In the genomic region with DNA sequence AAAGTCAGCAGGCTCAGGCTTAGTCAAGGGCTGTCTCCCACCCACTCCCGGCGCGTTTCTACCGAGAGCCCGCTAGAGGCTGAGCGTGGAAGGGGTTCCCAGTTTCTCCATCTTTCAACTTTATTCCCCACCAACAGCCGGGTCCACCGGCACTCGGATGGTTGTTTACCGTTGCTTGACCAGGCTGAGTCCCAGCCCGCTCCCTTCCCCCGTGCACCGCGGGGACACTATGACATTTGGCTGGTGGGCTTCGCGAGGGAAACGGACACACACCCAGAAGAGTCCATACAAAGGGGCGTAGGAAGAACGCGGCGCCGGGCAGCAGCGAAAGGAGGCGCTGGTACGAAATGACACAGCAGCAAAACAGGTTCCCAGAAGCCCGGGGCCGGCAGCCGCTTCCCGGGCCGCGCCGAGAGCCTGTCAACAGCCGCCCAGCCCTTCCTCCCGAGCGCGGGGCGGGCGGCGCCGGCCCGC, we compare ENCODE assay signal across 8 mouse cellular contexts. TPM values are rescaled to one million over a fixed set of nuclear protein-coding genes. Genes with fewer than 3 reads are reported as not detected.
DNase-seq lines count a peak whose midpoint lies in the region; ATAC-seq and TF ChIP-seq lines count a peak whose summit lies in the region.

No protein-coding gene starts in this region.

- H3K4me1 ChIP-seq in intestine, embryonic 14.5 days (replicated peaks; ENCODE audit: control insufficient read depth, insufficient read depth, low read length): peaks cover 17% of the 10 kb centered on the region
- peaks cover 10% of the 10 kb centered on the region; the same call in 1 of the 2 replicates for H3K4me1 ChIP-seq in liver, adult 2 months (ENCODE audit: control insufficient read depth, insufficient read depth, low read length)
- H3K4me1 ChIP-seq in stomach, embryonic 16.5 days (ENCODE audit: control insufficient read depth, insufficient read depth, low read length): peaks cover 17% of the 10 kb centered on the region

- H3K27ac ChIP-seq in intestine, embryonic 14.5 days (ENCODE audit: low read depth): peak overlapping the region; percentile 64
- no peak overlapping the region for H3K27ac ChIP-seq in liver, adult 2 months (replicated peaks; ENCODE audit: insufficient read depth, low read depth, low read length)
- peak overlapping the region; percentile 83 for H3K27ac ChIP-seq in stomach, embryonic 16.5 days (ENCODE audit: low read length)

- TF ChIP-seq CTCF in liver, adult 2 months (IDR thresholded peaks at IDR 0.05; ENCODE audit: low read depth, low read length): no peak

- H3K27me3 ChIP-seq in intestine, embryonic 14.5 days (replicated peaks; ENCODE audit: control insufficient read depth, insufficient read depth, low read length): no peaks in the 10 kb centered on the region
- H3K27me3 ChIP-seq in liver, adult 2 months (ENCODE audit: control insufficient read depth, insufficient read depth, low read length): no peaks in the 10 kb centered on the region
- no peaks in the 10 kb centered on the region for H3K27me3 ChIP-seq in myocyte (ENCODE audit: control insufficient read depth, insufficient read depth, insufficient read length)
- no peaks in the 10 kb centered on the region for H3K27me3 ChIP-seq in stomach, embryonic 16.5 days (ENCODE audit: control insufficient read depth, insufficient read depth, low read length)

- no peaks in the 10 kb centered on the region for H3K9me3 ChIP-seq in intestine, embryonic 14.5 days (ENCODE audit: control insufficient read depth, low read length)
- no peaks in the 10 kb centered on the region for H3K9me3 ChIP-seq in stomach, embryonic 16.5 days (replicated peaks; ENCODE audit: control insufficient read depth, low read length)

- under 1% methylated on average over 37 of the region's 41 CpGs for WGBS in intestine, embryonic 14.5 days
- WGBS in liver, adult 2 months: 2% methylated on average over 39 of the region's 41 CpGs
- WGBS in stomach, embryonic 16.5 days: 1% methylated on average over 37 of the region's 41 CpGs

- peak overlapping the region; percentile 24 for H3ac ChIP-seq in myocyte (ENCODE audit: control insufficient read depth, insufficient read length)

- TF ChIP-seq POLR2A in liver, adult 2 months (IDR thresholded peaks at IDR 0.05; ENCODE audit: extremely low read depth, insufficient read depth, low read length): no peak
- no peak for TF ChIP-seq POLR2A in myocyte (IDR thresholded peaks at IDR 0.05; ENCODE audit: insufficient read length, low read depth)

- peak overlapping the region; percentile 75 for H3K4me2 ChIP-seq in intestine, embryonic 14.5 days (ENCODE audit: low read length)
- peak overlapping the region; percentile 71 for H3K4me2 ChIP-seq in myocyte (ENCODE audit: low read depth)
- H3K4me2 ChIP-seq in stomach, embryonic 16.5 days (ENCODE audit: low read depth, low read length): peak overlapping the region; percentile 94

- H3K4me3 ChIP-seq in intestine, embryonic 14.5 days (ENCODE audit: low read depth, low read length): peak overlapping the region; percentile 86
- peak overlapping the region; percentile 81 for H3K4me3 ChIP-seq in liver, adult 2 months (ENCODE audit: insufficient read depth, low read depth, low read length)
- peak overlapping the region; percentile 58 for H3K4me3 ChIP-seq in myocyte
- H3K4me3 ChIP-seq in stomach, embryonic 16.5 days (replicated peaks; ENCODE audit: low read length): peak overlapping the region; percentile 88

- DNase-seq in left cerebral cortex, adult 18-20 months (ENCODE audit: low spot score in 2 of 2): peak; percentile 24 to 60
- DNase-seq in left cerebral cortex, adult 11 months (ENCODE audit: low spot score): no peak
- DNase-seq in cerebellum, adult 9-10 months: peak; percentile 33
- peak; percentile 36 to 54 for DNase-seq in frontal cortex, postnatal 10 days (ENCODE audit: low spot score in 2 of 2)
- peak; percentile 75 for DNase-seq in intestine, embryonic 14.5 days (ENCODE audit: low spot score)
- DNase-seq in liver, adult 2 months (ENCODE audit: extremely low read depth, low read depth, low spot score): no peak

- peak; percentile 14 for ATAC-seq in intestine, embryonic 14.5 days (replicated peaks; ENCODE audit: low FRiP score, low TSS enrichment, low read depth)
- ATAC-seq in stomach, embryonic 16.5 days (ENCODE audit: insufficient read depth, low FRiP score): peak; percentile 5; the same call in 1 of the 2 replicates

- peaks cover 4% of the 10 kb centered on the region; the same call in 1 of the 2 replicates for H3K79me2 ChIP-seq in liver, adult 2 months (ENCODE audit: control insufficient read depth, insufficient read depth, low read length)
- H3K79me2 ChIP-seq in myocyte (ENCODE audit: control insufficient read depth, insufficient read depth): peaks cover 45% of the 10 kb centered on the region

- peak overlapping the region; percentile 64 for H3K9ac ChIP-seq in intestine, embryonic 14.5 days (ENCODE audit: low read length)
- peak overlapping the region; percentile 78 for H3K9ac ChIP-seq in liver, adult 2 months (ENCODE audit: low read depth, low read length)
- peak overlapping the region; percentile 78 for H3K9ac ChIP-seq in stomach, embryonic 16.5 days (ENCODE audit: low read length)

- no peaks in the 10 kb centered on the region for H3K36me3 ChIP-seq in intestine, embryonic 14.5 days (ENCODE audit: control insufficient read depth, insufficient read depth, low read length)
- no peaks in the 10 kb centered on the region for H3K36me3 ChIP-seq in liver, adult 2 months (ENCODE audit: control insufficient read depth, insufficient read depth, low read length)
- no peaks in the 10 kb centered on the region for H3K36me3 ChIP-seq in myocyte (ENCODE audit: control insufficient read depth, insufficient read depth)
- H3K36me3 ChIP-seq in stomach, embryonic 16.5 days (ENCODE audit: control insufficient read depth, insufficient read depth, low read length): no peaks in the 10 kb centered on the region

TF ChIP-seq in myocyte, 11 proteins besides CTCF, POLR2A, EP300 and RAD21:
- TF ChIP-seq USF1 (IDR thresholded peaks at IDR 0.05; ENCODE audit: low read depth) (no peak), MYOD1 (IDR thresholded peaks at IDR 0.05; ENCODE audit: control insufficient read depth in 1 of 3, insufficient read length in 2 of 3, low read depth in 2 of 3) (no peak), CEBPB (IDR thresholded peaks at IDR 0.05; ENCODE audit: insufficient read depth, poor library complexity, severe bottlenecking) (no peak), E2F4 (IDR thresholded peaks at IDR 0.05; ENCODE audit: insufficient read depth) (no peak), TCF12 (IDR thresholded peaks at IDR 0.05; ENCODE audit: insufficient read depth, poor library complexity, severe bottlenecking) (no peak), MYOG (IDR thresholded peaks at IDR 0.05; ENCODE audit: control insufficient read depth in 1 of 3, insufficient read depth in 1 of 3, insufficient read length in 2 of 3, low read depth in 2 of 3) (no peak), MAX (IDR thresholded peaks at IDR 0.05; ENCODE audit: low read depth) (no peak), TCF3 (IDR thresholded peaks at IDR 0.05; ENCODE audit: insufficient read length, low read depth) (no peak), SRF (IDR thresholded peaks at IDR 0.05; ENCODE audit: control insufficient read depth, insufficient read length, low read depth) (no peak), POLR2AphosphoS2 (IDR thresholded peaks at IDR 0.05; ENCODE audit: insufficient read length, low read depth) (no peak), REST (IDR thresholded peaks at IDR 0.05; ENCODE audit: insufficient read depth, insufficient read length) (no peak)
TF ChIP-seq in myocyte: peak in this region for 0.

RNA-seq across cellular contexts. Expression of a gene that starts 0.6 kb away (rescaled TPM):
- 10 to 100 TPM; 24.7 to 24.8 TPM for total RNA-seq in left cerebral cortex, adult 18-20 months (2021)
- 16.8 and 18.1 TPM in 2 replicates for polyA plus RNA-seq in intestine, embryonic 14.5 days (2014; fragmentation: Nextera tagmentation; extraction: Ambion mirVana)
- 5.7 and 6.7 TPM in 2 replicates for total RNA-seq in liver, adult 2 months (2014; rRNA removed)
- polyA plus RNA-seq in liver, adult 2 months (2012; rRNA removed): 2.7 and 3.5 TPM in 2 replicates
- polyA plus RNA-seq in myocyte (2012; fragmentation: generic; extraction: Trizol): 2.9 TPM
- 11.3 and 12.7 TPM in 2 replicates for polyA plus RNA-seq in stomach, embryonic 16.5 days (2015; fragmentation: Nextera tagmentation; extraction: Ambion mirVana)

RNA-seq across cellular contexts. Expression of a gene that starts 18.2 kb away (rescaled TPM):
- total RNA-seq in left cerebral cortex, adult 18-20 months (2021): 10 to 100 TPM; 84.4 to 85.3 TPM
- polyA plus RNA-seq in intestine, embryonic 14.5 days (2014; fragmentation: Nextera tagmentation; extraction: Ambion mirVana): 183 and 189 TPM in 2 replicates
- 47.1 and 53.2 TPM in 2 replicates for total RNA-seq in liver, adult 2 months (2014; rRNA removed)
- 12.0 and 13.1 TPM in 2 replicates for polyA plus RNA-seq in liver, adult 2 months (2012; rRNA removed)
- 104 TPM for polyA plus RNA-seq in myocyte (2012; fragmentation: generic; extraction: Trizol)
- 163 and 168 TPM in 2 replicates for polyA plus RNA-seq in stomach, embryonic 16.5 days (2015; fragmentation: Nextera tagmentation; extraction: Ambion mirVana)

Comparison
In these comparisons a context has a peak if more than half of its experiments do, and no peak if none do; other contexts are left out.
1. DNase-seq: peak in left cerebral cortex, adult 18-20 months (2 of 2), cerebellum, adult 9-10 months (single experiment), frontal cortex, postnatal 10 days (2 of 2) and intestine, embryonic 14.5 days (single experiment); none in left cerebral cortex, adult 11 months (single experiment) and liver, adult 2 months (single experiment).
2. Peak in every context shown above with its lines, with median percentiles within 50 percentile points of each other: H3K4me2 ChIP-seq, H3K4me3 ChIP-seq and H3K9ac ChIP-seq.